Mouse (Mus musculus) stomach, embryonic 16.5 days (tissue): ENCODE data around the gene Rtkn. TPM values are rescaled to one million over a fixed set of nuclear protein-coding genes. Genes with fewer than 3 reads are reported as not detected.

Experiments
- ATAC-seq: fragments of 200-750 bp; cut with Nextera tagmentation; 2 replicates; pipeline ENCODE4 v1.8.0; 2017; ENCODE audit warnings: moderate number of reproducible peaks, moderate TSS enrichment; ENCODE audit not compliant: insufficient read depth, low FRiP score
- H3K27ac ChIP-seq: fragments of 300-500 bp; sonication (generic); 2 replicates; pipeline ENCODE4 v1.5.1; 2014; ENCODE audit warnings: low read length
- H3K27me3 ChIP-seq: fragments of 300-500 bp; sonication (generic); 2 replicates; pipeline ENCODE4 v1.6.1; 2014; ENCODE audit warnings: low read length, control low read depth, mixed read lengths; ENCODE audit not compliant: control insufficient read depth, insufficient read depth
- H3K36me3 ChIP-seq: fragments of 300-500 bp; sonication (generic); 2 replicates; pipeline ENCODE4 v1.6.1; 2014; ENCODE audit warnings: low read length; ENCODE audit not compliant: control insufficient read depth, insufficient read depth
- H3K4me1 ChIP-seq: fragments of 300-500 bp; sonication (generic); 2 replicates; pipeline ENCODE4 v1.6.1; 2014; ENCODE audit warnings: low read length, control low read depth, mixed read lengths; ENCODE audit not compliant: control insufficient read depth, insufficient read depth
- H3K4me2 ChIP-seq: fragments of 300-500 bp; sonication (generic); 2 replicates; pipeline ENCODE4 v1.6.1; 2014; ENCODE audit warnings: low read depth, low read length, mixed read lengths
- H3K4me3 ChIP-seq: fragments of 300-500 bp; sonication (generic); replicated peaks from 2 replicates; pipeline ENCODE4 v1.5.1; 2014; ENCODE audit warnings: mild to moderate bottlenecking, low read length
- H3K9ac ChIP-seq: fragments of 300-500 bp; sonication (generic); 2 replicates; pipeline ENCODE4 v1.6.1; 2014; ENCODE audit warnings: low read length
- H3K9me3 ChIP-seq: fragments of 300-500 bp; sonication (generic); replicated peaks from 2 replicates; pipeline ENCODE4 v1.6.1; 2016; ENCODE audit warnings: low read length, control low read depth; ENCODE audit not compliant: control insufficient read depth
- WGBS: fragments of 180-500 bp; shearing (Covaris S2); extraction: QIAGEN DNeasy Blood & Tissue Kit; methylation state at CpG from one replicate; pipeline ENCODE4 v1.1.7; 2014; 5-methylcytosine and 5-hydroxymethylcytosine counted together
- polyA plus RNA-seq: library from polyadenylated mRNA; unstranded; fragments of >200 nt; fragmentation: Nextera tagmentation; extraction: Ambion mirVana; gene quantifications from 2 replicates; pipeline ENCODE4 v1.2.1, GENCODE M21; 2015

Rtkn gene
- polyA plus RNA-seq, 1 experiment from 2014 or later = 39.7 TPM

- H3K4me3 ChIP-seq = no peak overlapping the region
- H3K9ac ChIP-seq = no peak overlapping the region
- no peak overlapping the region for H3K27ac ChIP-seq
- 66% methylated on average over 9 of the region's 9 CpGs for WGBS
- no peaks in the 10 kb centered on the region; the same call in 1 of the 2 replicates for H3K4me1 ChIP-seq
- ATAC-seq = no peak
- H3K9me3 ChIP-seq = no peaks in the 10 kb centered on the region
- H3K36me3 ChIP-seq = no peaks in the 10 kb centered on the region
- no peaks in the 10 kb centered on the region for H3K27me3 ChIP-seq
- no peak overlapping the region for H3K4me2 ChIP-seq
Observed at GRCm38 (mm10) chr6:83172240-83172920, 37.1 kb downstream of the Rtkn start.

- Histone ChIP-seq H3K27me3 (no peaks in the 10 kb centered on the region), H3K4me1 (peaks cover 8% of the 10 kb centered on the region), H3K9me3 (no peaks in the 10 kb centered on the region), H3K27ac (no peak overlapping the region), H3K36me3 (no peaks in the 10 kb centered on the region), H3K4me2 (no peak overlapping the region), H3K9ac (no peak overlapping the region), H3K4me3 (no peak overlapping the region)
- 82% methylated on average over 8 of the region's 8 CpGs for WGBS
- no peak for ATAC-seq
Observed at GRCm38 (mm10) chr6:83175996-83176395, 40.7 kb downstream of the Rtkn start.

- WGBS = 31% methylated on average over 12 of the region's 12 CpGs
- H3K27ac ChIP-seq = no peak overlapping the region
- no peaks in the 10 kb centered on the region for H3K27me3 ChIP-seq
- H3K9ac ChIP-seq = peak overlapping the region; percentile 61
- peak; percentile 72; the same call in 1 of the 2 replicates for ATAC-seq
- peak overlapping the region; percentile 22 for H3K4me3 ChIP-seq
- no peaks in the 10 kb centered on the region for H3K9me3 ChIP-seq
- H3K4me1 ChIP-seq = peaks cover 8% of the 10 kb centered on the region
- H3K36me3 ChIP-seq = no peaks in the 10 kb centered on the region
- H3K4me2 ChIP-seq = peak overlapping the region; percentile 51
Observed at GRCm38 (mm10) chr6:83179390-83180117, 44.3 kb downstream of the Rtkn start.

GRCm38 (mm10) chr6:83180605-83181004, 45.3 kb downstream of the Rtkn start:
- 80% methylated on average over 6 of the region's 6 CpGs for WGBS
- Histone ChIP-seq H3K27me3 (no peaks in the 10 kb centered on the region), H3K9me3 (no peaks in the 10 kb centered on the region), H3K4me1 (peaks cover 9% of the 10 kb centered on the region), H3K4me3 (no peak overlapping the region), H3K9ac (no peak overlapping the region), H3K4me2 (no peak overlapping the region), H3K36me3 (no peaks in the 10 kb centered on the region), H3K27ac (no peak overlapping the region)
- no peak for ATAC-seq

- ATAC-seq = no peak
- 0 out of 2 replicates have a peak, but pooled peaks cover 6% of the 10 kb centered on the region for H3K4me1 ChIP-seq
- no peak overlapping the region for H3K9ac ChIP-seq
- H3K27ac ChIP-seq = no peak overlapping the region
- H3K4me3 ChIP-seq = no peak overlapping the region
- H3K4me2 ChIP-seq = no peak overlapping the region
- no peaks in the 10 kb centered on the region for H3K27me3 ChIP-seq
- H3K36me3 ChIP-seq = peaks cover 3% of the 10 kb centered on the region; the same call in 1 of the 2 replicates
- 87% methylated on average over 3 of the region's 3 CpGs for WGBS
- no peaks in the 10 kb centered on the region for H3K9me3 ChIP-seq
Observed at GRCm38 (mm10) chr6:83184858-83185435, 49.7 kb downstream of the Rtkn start.

- Histone ChIP-seq H3K4me1 (0 out of 2 replicates have a peak, but pooled peaks cover 6% of the 10 kb centered on the region), H3K9ac (peak overlapping the region; percentile 25; the same call in 1 of the 2 replicates), H3K9me3 (no peaks in the 10 kb centered on the region), H3K27ac (no peak overlapping the region), H3K4me2 (peak overlapping the region; percentile 5; the same call in 1 of the 2 replicates), H3K36me3 (peaks cover 13% of the 10 kb centered on the region; the same call in 1 of the 2 replicates), H3K27me3 (no peaks in the 10 kb centered on the region), H3K4me3 (no peak overlapping the region)
- ATAC-seq = peak; percentile 49; the same call in 1 of the 2 replicates
- WGBS = 17% methylated on average over 25 of the region's 25 CpGs
Observed at GRCm38 (mm10) chr6:83185895-83186861, 50.9 kb downstream of the Rtkn start.

GRCm38 (mm10) chr6:83186946-83187345, 51.7 kb downstream of the Rtkn start:
- no peak for ATAC-seq
- H3K36me3 ChIP-seq = peaks cover 20% of the 10 kb centered on the region; the same call in 1 of the 2 replicates

GRCm38 (mm10) chr6:83193571-83193970, 58.3 kb downstream of the Rtkn start:
- Histone ChIP-seq H3K36me3 (peaks cover 49% of the 10 kb centered on the region), H3K4me2 (no peak overlapping the region), H3K9me3 (no peaks in the 10 kb centered on the region), H3K27ac (no peak overlapping the region), H3K4me1 (no peaks in the 10 kb centered on the region), H3K9ac (no peak overlapping the region), H3K27me3 (no peaks in the 10 kb centered on the region), H3K4me3 (no peak overlapping the region)
- ATAC-seq = no peak
- 92% methylated on average over 7 of the region's 7 CpGs for WGBS

More at GRCm38 (mm10) chr6:83186946-83187345, 51.7 kb downstream of the Rtkn start:
- H3K27me3 ChIP-seq = no peaks in the 10 kb centered on the region
- H3K9me3 ChIP-seq = no peaks in the 10 kb centered on the region
- 0 out of 2 replicates have a peak, but pooled peaks cover 6% of the 10 kb centered on the region for H3K4me1 ChIP-seq
- H3K27ac ChIP-seq = no peak overlapping the region
- WGBS = 79% methylated on average over 2 of the region's 2 CpGs
- H3K4me3 ChIP-seq = no peak overlapping the region
- H3K4me2 ChIP-seq = no peak overlapping the region
- no peak overlapping the region for H3K9ac ChIP-seq
